In genomic region chr14:51755944-51756343, GRCm38 (mm10) we compare ENCODE assay signal across 27 mouse cellular contexts. TPM values are rescaled to one million over a fixed set of nuclear protein-coding genes. Genes with fewer than 3 reads are reported as not detected.
"Had no signal": no experiment of that assay in that cellular context is flagged by ENCODE, and none has a peak within 500 bp of the region (broad histone marks: within the 10 kb centered on the region; RNA-seq: fewer than 3 reads in every experiment).

No protein-coding gene starts in this region.

- H3K27me3 ChIP-seq: megakaryocyte, embryonic 14.5 days; midbrain, embryonic 12.5 days; neural tube, embryonic 12.5 days had no signal

- ATAC-seq: midbrain, embryonic 16.5 days had no signal

- H3K9me3 ChIP-seq: megakaryocyte, embryonic 14.5 days; midbrain, embryonic 10.5 days; midbrain, embryonic 12.5 days; neural tube, embryonic 12.5 days had no signal

- H3K4me1 ChIP-seq: midbrain, embryonic 10.5 days; midbrain, embryonic 12.5 days; neural tube, embryonic 12.5 days had no signal

- H3K27ac ChIP-seq: liver, embryonic 14.5 days; macrophage; midbrain, embryonic 10.5 days; midbrain, embryonic 12.5 days; neural tube, embryonic 12.5 days had no signal

- H3K36me3 ChIP-seq: midbrain, embryonic 10.5 days; midbrain, embryonic 12.5 days; neural tube, embryonic 12.5 days had no signal

- DNase-seq: lung, adult 18-20 months; lung, embryonic 14.5 days; lung, postnatal 10 days; midbrain, embryonic 14.5 days; right cerebral cortex, postnatal 25 days; right cerebral cortex, postnatal 4 days; spleen, adult 18-20 months; thymus, adult 18-20 months; thymus, postnatal 14 days; thymus, postnatal 36 days had no signal

- H3K4me3 ChIP-seq: megakaryocyte, embryonic 14.5 days; midbrain, embryonic 10.5 days; midbrain, embryonic 12.5 days; neural tube, embryonic 12.5 days had no signal

RNA-seq across cellular contexts. Expression of gene Ang4, which starts 17.4 kb away (rescaled TPM):
- total RNA-seq: megakaryocyte progenitor cell, adult 5-6 weeks; monocyte, adult 5-6 weeks; neutrophil, adult 5-6 weeks had no signal
- polyA plus RNA-seq: liver, embryonic 14.5 days; liver, embryonic 16.5 days; lung, embryonic 14.5 days; lung, embryonic 16.5 days; macrophage; midbrain, embryonic 10.5 days; midbrain, embryonic 12.5 days; midbrain, embryonic 14.5 days; midbrain, embryonic 16.5 days; neural tube, embryonic 12.5 days; neural tube, embryonic 14.5 days; stomach, embryonic 14.5 days had no signal

RNA-seq across cellular contexts. Expression of gene Gm5800, which starts 39.0 kb away (rescaled TPM):
- total RNA-seq: megakaryocyte progenitor cell, adult 5-6 weeks; monocyte, adult 5-6 weeks; neutrophil, adult 5-6 weeks had no signal
- polyA plus RNA-seq: liver, embryonic 14.5 days; liver, embryonic 16.5 days; lung, embryonic 14.5 days; lung, embryonic 16.5 days; macrophage; midbrain, embryonic 10.5 days; midbrain, embryonic 12.5 days; midbrain, embryonic 14.5 days; midbrain, embryonic 16.5 days; neural tube, embryonic 12.5 days; neural tube, embryonic 14.5 days; small intestine, adult 2 months; stomach, embryonic 14.5 days; stomach, embryonic 16.5 days; thymus, postnatal 0 days had no signal

RNA-seq across cellular contexts. Expression of gene AY358078, which starts 43.9 kb away (rescaled TPM):
- total RNA-seq: megakaryocyte progenitor cell, adult 5-6 weeks; monocyte, adult 5-6 weeks; neutrophil, adult 5-6 weeks had no signal
- polyA plus RNA-seq: liver, embryonic 14.5 days; liver, embryonic 16.5 days; lung, embryonic 14.5 days; lung, embryonic 16.5 days; macrophage; midbrain, embryonic 10.5 days; midbrain, embryonic 12.5 days; midbrain, embryonic 14.5 days; midbrain, embryonic 16.5 days; neural tube, embryonic 12.5 days; neural tube, embryonic 14.5 days; stomach, embryonic 14.5 days; stomach, embryonic 16.5 days; thymus, postnatal 0 days had no signal
